Mouse (Mus musculus) midbrain, embryonic 14.5 days (tissue): ENCODE data around the gene Marveld3. TPM values are rescaled to one million over a fixed set of nuclear protein-coding genes. Genes with fewer than 3 reads are reported as not detected.
A peak's percentile ranks its signal among the peaks of the same experiment; 100 is the strongest.

ENCODE experiments used
- ATAC-seq: fragments of 200-750 bp; cut with Nextera tagmentation; 2 replicates; pipeline ENCODE4 v1.8.0; 2017; ENCODE audit warnings: moderate number of reproducible peaks, moderate library complexity; ENCODE audit not compliant: low FRiP score, low TSS enrichment
- DNase-seq: peaks from one replicate; pipeline ENCODE4 v3.0.0-alpha.2; 2015
- H3K27ac ChIP-seq: fragments of 300-500 bp; sonication (generic); replicated peaks from 2 replicates; pipeline ENCODE4 v1.5.1; 2014; ENCODE audit warnings: mild to moderate bottlenecking, low read depth, low read length, moderate library complexity
- H3K27me3 ChIP-seq: fragments of 300-500 bp; sonication (generic); 2 replicates; pipeline ENCODE4 v1.6.1; 2014; ENCODE audit warnings: low read length, control low read depth, mixed read lengths; ENCODE audit not compliant: control insufficient read depth, insufficient read depth
- H3K36me3 ChIP-seq: fragments of 300-500 bp; sonication (generic); 2 replicates; pipeline ENCODE4 v1.6.1; 2014; ENCODE audit warnings: low read length, control low read depth; ENCODE audit not compliant: control insufficient read depth, insufficient read depth
- H3K4me1 ChIP-seq: fragments of 300-500 bp; sonication (generic); 2 replicates; pipeline ENCODE4 v1.6.1; 2014; ENCODE audit warnings: mild to moderate bottlenecking, antibody characterized with exemption, low read length, control low read depth; ENCODE audit not compliant: control insufficient read depth, insufficient read depth
- H3K4me2 ChIP-seq: fragments of 300-500 bp; sonication (generic); 2 replicates; pipeline ENCODE4 v1.6.1; 2014; ENCODE audit warnings: mild to moderate bottlenecking, low read length, moderate library complexity
- H3K4me3 ChIP-seq: fragments of 300-500 bp; sonication (generic); replicated peaks from 2 replicates; pipeline ENCODE4 v1.5.1; 2014; ENCODE audit warnings: low read depth, low read length
- H3K9ac ChIP-seq: fragments of 300-500 bp; sonication (generic); replicated peaks from 2 replicates; pipeline ENCODE4 v1.6.1; 2014; ENCODE audit warnings: mild to moderate bottlenecking, low read length, moderate library complexity
- H3K9me3 ChIP-seq: fragments of 300-500 bp; sonication (generic); 2 replicates; pipeline ENCODE4 v1.6.1; 2016; ENCODE audit warnings: low read length, control low read depth, mixed read lengths; ENCODE audit not compliant: control insufficient read depth
- WGBS: fragments of 180-500 bp; shearing (Covaris S2); extraction: QIAGEN DNeasy Blood & Tissue Kit; methylation state at CpG from one replicate; pipeline ENCODE4 v1.1.7; 2014; 5-methylcytosine and 5-hydroxymethylcytosine counted together
- polyA plus RNA-seq: library from polyadenylated mRNA; unstranded; fragments of >200 nt; fragmentation: Nextera tagmentation; extraction: Ambion mirVana; gene quantifications from 2 replicates; pipeline ENCODE4 v1.2.1, GENCODE M21; 2014

Gene Marveld3
- polyA plus RNA-seq, 1 experiment from 2014 or later: 1.1 TPM

DNA sequence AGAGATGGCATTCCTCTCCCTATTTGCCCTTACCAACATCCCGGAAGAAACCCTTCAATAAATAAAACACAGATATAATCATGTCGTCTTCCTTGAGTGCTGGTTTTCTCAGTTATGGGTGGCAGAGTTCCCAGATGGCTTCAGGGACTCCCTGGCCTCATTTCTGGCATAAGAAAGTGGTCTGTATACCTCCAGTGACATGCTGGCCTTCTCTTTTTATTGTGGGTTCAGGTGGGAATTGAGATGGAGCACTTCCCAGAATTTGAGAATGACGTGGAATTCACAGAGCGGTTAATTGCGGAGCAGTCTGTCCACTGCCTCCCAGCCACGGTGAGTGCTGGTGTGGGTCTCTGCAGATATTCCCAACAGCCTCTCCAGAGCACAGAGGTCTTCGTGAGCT lies 36.1 kb upstream of the Marveld3 start:
- 76% methylated on average over 7 of the region's 7 CpGs for WGBS
- Histone ChIP-seq H3K9me3 (no peaks in the 10 kb centered on the region), H3K9ac (no peak overlapping the region), H3K36me3 (no peaks in the 10 kb centered on the region), H3K4me3 (no peak overlapping the region), H3K27me3 (no peaks in the 10 kb centered on the region), H3K27ac (no peak overlapping the region), H3K4me2 (no peak overlapping the region), H3K4me1 (no peaks in the 10 kb centered on the region)
- ATAC-seq: no peak
- DNase-seq: no peak

GRCm38 (mm10) chr8:109997381-109997780 lies 35.4 kb upstream of the Marveld3 start:
- H3K36me3 ChIP-seq: no peaks in the 10 kb centered on the region
- no peak overlapping the region for H3K27ac ChIP-seq
- ATAC-seq (no peak), DNase-seq (no peak)
- no peaks in the 10 kb centered on the region for H3K9me3 ChIP-seq
- no peak overlapping the region for H3K4me3 ChIP-seq
- no peak overlapping the region for H3K4me2 ChIP-seq
- H3K9ac ChIP-seq: no peak overlapping the region
- H3K27me3 ChIP-seq: no peaks in the 10 kb centered on the region
- 88% methylated on average over 9 of the region's 9 CpGs for WGBS
- H3K4me1 ChIP-seq: no peaks in the 10 kb centered on the region

- Histone ChIP-seq H3K9ac (no peak overlapping the region), H3K36me3 (no peaks in the 10 kb centered on the region), H3K4me2 (no peak overlapping the region), H3K4me1 (no peaks in the 10 kb centered on the region), H3K4me3 (no peak overlapping the region), H3K9me3 (no peaks in the 10 kb centered on the region), H3K27me3 (no peaks in the 10 kb centered on the region), H3K27ac (no peak overlapping the region)
- ATAC-seq (no peak), DNase-seq (no peak)
- 80% methylated on average over 1 of the region's 1 CpGs for WGBS
Observed at GRCm38 (mm10) chr8:109992951-109993350, 30.9 kb upstream of the Marveld3 start.

GRCm38 (mm10) chr8:109992166-109992565 lies 30.2 kb upstream of the Marveld3 start:
- Histone ChIP-seq H3K27ac (no peak overlapping the region), H3K9me3 (no peaks in the 10 kb centered on the region), H3K9ac (no peak overlapping the region), H3K4me2 (no peak overlapping the region), H3K4me1 (no peaks in the 10 kb centered on the region), H3K4me3 (no peak overlapping the region), H3K36me3 (no peaks in the 10 kb centered on the region), H3K27me3 (no peaks in the 10 kb centered on the region)
- WGBS: 58% methylated on average over 5 of the region's 5 CpGs
- DNase-seq (no peak), ATAC-seq (no peak)

GRCm38 (mm10) chr8:109990224-109990623 lies 28.2 kb upstream of the Marveld3 start, which contains the start of gene Tat:
TSS of gene Tat (plus strand) at chr8:109990437.
- no peak within 1 kb of the TSS for H3K9ac ChIP-seq
- DNase-seq (no peak), ATAC-seq (no peak)
- no peak within 1 kb of the TSS for H3K4me2 ChIP-seq
- no peaks in the 10 kb centered on the region for H3K36me3 ChIP-seq
- no peak within 1 kb of the TSS for H3K4me3 ChIP-seq
- H3K27me3 ChIP-seq: no peaks in the 10 kb centered on the region
- no peaks in the 10 kb centered on the region for H3K4me1 ChIP-seq
- no peak within 1 kb of the TSS for H3K27ac ChIP-seq
- WGBS: 87% methylated on average over 8 of the region's 8 CpGs
- no peaks in the 10 kb centered on the region for H3K9me3 ChIP-seq

DNA sequence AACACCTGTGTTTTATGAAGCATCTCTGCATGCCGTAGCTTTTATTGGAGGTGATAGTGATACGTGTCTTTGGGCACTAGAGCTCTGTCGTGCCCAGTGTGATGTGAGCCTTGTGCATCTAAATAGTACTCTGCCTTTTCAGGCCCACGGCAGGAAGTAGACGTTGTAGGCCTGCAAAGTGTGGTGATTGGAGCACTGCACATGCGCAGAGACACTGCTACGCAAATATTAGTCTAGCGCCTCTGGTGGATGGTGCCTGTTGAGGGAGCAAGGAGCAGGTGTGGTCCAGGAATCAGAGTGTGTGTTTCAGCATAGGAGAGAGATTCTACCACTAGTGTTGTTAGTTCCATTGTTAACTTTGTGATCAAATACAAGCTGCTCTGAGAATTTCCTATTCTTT lies 27.1 kb upstream of the Marveld3 start:
- no peak overlapping the region for H3K4me2 ChIP-seq
- no peaks in the 10 kb centered on the region for H3K27me3 ChIP-seq
- no peak for DNase-seq
- no peak overlapping the region for H3K9ac ChIP-seq
- H3K36me3 ChIP-seq: no peaks in the 10 kb centered on the region
- peaks cover 5% of the 10 kb centered on the region; the same call in 1 of the 2 replicates for H3K4me1 ChIP-seq
- no peaks in the 10 kb centered on the region for H3K9me3 ChIP-seq
- H3K4me3 ChIP-seq: no peak overlapping the region
- WGBS: 92% methylated on average over 8 of the region's 8 CpGs
- no peak for ATAC-seq
- no peak overlapping the region for H3K27ac ChIP-seq

DNA sequence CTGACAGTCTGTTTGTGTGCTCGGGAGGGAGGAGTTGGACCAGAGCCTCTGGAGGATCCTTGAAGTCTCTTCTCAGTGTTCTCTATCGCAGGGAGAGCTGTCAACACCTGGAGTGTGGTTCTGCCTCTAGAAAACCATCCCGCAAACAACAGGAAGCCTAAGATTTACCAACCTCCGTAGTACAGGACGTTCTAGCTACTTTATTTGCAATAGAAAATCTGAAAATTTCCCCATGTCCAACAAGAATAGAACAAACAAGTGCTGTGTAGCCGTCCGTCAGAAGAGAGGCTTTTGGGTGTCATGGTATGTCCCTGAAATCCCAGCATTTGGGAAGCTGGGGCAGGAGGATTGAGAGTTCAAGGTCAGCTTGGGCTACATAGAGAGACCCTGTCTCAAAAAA lies 25.8 kb upstream of the Marveld3 start:
- no peaks in the 10 kb centered on the region for H3K27me3 ChIP-seq
- no peak overlapping the region for H3K27ac ChIP-seq
- H3K9me3 ChIP-seq: no peaks in the 10 kb centered on the region
- H3K9ac ChIP-seq: no peak overlapping the region
- no peaks in the 10 kb centered on the region for H3K36me3 ChIP-seq
- H3K4me3 ChIP-seq: no peak overlapping the region
- WGBS: 88% methylated on average over 7 of the region's 7 CpGs
- H3K4me2 ChIP-seq: no peak overlapping the region
- peaks cover 7% of the 10 kb centered on the region; the same call in 1 of the 2 replicates for H3K4me1 ChIP-seq
- DNase-seq: no peak
- no peak for ATAC-seq

DNA sequence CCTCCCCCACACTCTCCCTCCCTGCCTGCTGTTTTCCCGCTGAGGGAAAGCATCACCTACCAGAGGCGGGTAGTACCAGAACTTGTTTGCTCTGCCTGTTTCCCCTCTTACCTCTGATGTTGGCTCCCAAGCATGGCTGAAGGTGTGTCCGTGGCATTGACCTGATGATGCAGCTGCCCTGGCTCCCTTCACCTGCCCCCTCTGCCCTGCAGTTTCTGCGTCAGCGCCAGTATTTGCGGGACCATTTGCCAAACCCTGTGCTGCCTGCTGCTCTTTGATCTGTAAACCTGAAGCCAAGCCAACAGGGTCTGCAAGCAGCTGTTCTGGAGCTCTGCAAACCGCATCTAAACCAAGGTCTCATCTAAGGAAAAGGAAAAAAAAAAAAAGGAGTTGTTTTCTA lies 24.4 kb upstream of the Marveld3 start:
- no peak for DNase-seq
- no peak overlapping the region for H3K4me3 ChIP-seq

DNA sequence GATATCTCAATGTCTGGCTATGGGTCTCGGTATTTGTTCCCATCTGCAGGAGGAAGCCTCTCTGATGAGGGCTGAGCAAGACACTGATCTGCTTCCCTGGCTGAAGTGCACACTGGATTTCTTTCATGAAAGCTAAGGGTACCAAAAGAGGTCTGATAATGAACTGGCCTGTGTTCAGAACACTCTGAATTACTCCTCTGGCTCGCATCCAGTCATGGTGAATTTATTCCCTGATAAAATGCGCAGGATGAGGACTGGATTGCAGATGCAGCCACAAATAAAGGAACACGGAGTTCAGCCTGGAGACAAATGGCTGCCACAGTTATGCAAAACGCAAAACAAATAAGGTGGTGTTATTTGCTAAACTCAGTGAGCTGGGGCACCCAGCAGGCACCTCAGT lies 21.9 kb upstream of the Marveld3 start:
- peak; percentile 59 for DNase-seq
- Histone ChIP-seq H3K4me1 (peaks cover 7% of the 10 kb centered on the region; the same call in 1 of the 2 replicates), H3K4me3 (no peak overlapping the region), H3K27ac (peak overlapping the region; percentile 58), H3K27me3 (no peaks in the 10 kb centered on the region), H3K4me2 (no peak overlapping the region), H3K9me3 (no peaks in the 10 kb centered on the region), H3K9ac (no peak overlapping the region), H3K36me3 (no peaks in the 10 kb centered on the region)
- WGBS: 21% methylated on average over 5 of the region's 5 CpGs
- no peak for ATAC-seq

More for the DNA sequence above, 24.4 kb upstream of the Marveld3 start:
- 78% methylated on average over 7 of the region's 7 CpGs for WGBS
- no peak overlapping the region for H3K4me2 ChIP-seq
- H3K9ac ChIP-seq: no peak overlapping the region
- H3K27ac ChIP-seq: no peak overlapping the region
- H3K27me3 ChIP-seq: no peaks in the 10 kb centered on the region
- H3K9me3 ChIP-seq: no peaks in the 10 kb centered on the region
- peaks cover 7% of the 10 kb centered on the region; the same call in 1 of the 2 replicates for H3K4me1 ChIP-seq
- no peaks in the 10 kb centered on the region for H3K36me3 ChIP-seq
- ATAC-seq: no peak
